Mouse (Mus musculus) embryonic facial prominence, embryonic 10.5 days (tissue): ENCODE results near the gene Drd2. TPM values are rescaled to one million over a fixed set of nuclear protein-coding genes. Genes with fewer than 3 reads are reported as not detected.

ENCODE experiments used
- DNase-seq: peaks from one replicate; pipeline ENCODE4 v3.0.0-alpha.2; 2017; ENCODE audit warnings: low spot score
- H3K27ac ChIP-seq: fragments of 300-500 bp; sonication (generic); replicated peaks from 2 replicates; pipeline ENCODE4 v1.5.1; 2016; ENCODE audit warnings: mild to moderate bottlenecking
- H3K27me3 ChIP-seq: fragments of 300-500 bp; sonication (generic); replicated peaks from 2 replicates; pipeline ENCODE4 v1.6.1; 2016; ENCODE audit warnings: low read depth, mild to moderate bottlenecking; ENCODE audit not compliant: poor library complexity, severe bottlenecking
- H3K36me3 ChIP-seq: fragments of 300-500 bp; sonication (generic); replicated peaks from 2 replicates; pipeline ENCODE4 v1.6.1; 2016; ENCODE audit warnings: mild to moderate bottlenecking, moderate library complexity
- H3K4me1 ChIP-seq: fragments of 300-500 bp; sonication (generic); 2 replicates; pipeline ENCODE4 v1.6.1; 2016
- H3K4me3 ChIP-seq: fragments of 300-500 bp; sonication (generic); 2 replicates; pipeline ENCODE4 v1.5.1; 2016; ENCODE audit warnings: mild to moderate bottlenecking, moderate library complexity
- H3K9me3 ChIP-seq: fragments of 300-500 bp; sonication (generic); 2 replicates; pipeline ENCODE4 v1.6.1; 2016; ENCODE audit warnings: mild to moderate bottlenecking
- WGBS: fragments of 180-500 bp; shearing (Covaris S2); methylation state at CpG from one replicate; pipeline ENCODE4 v1.1.7; 2016; 5-methylcytosine and 5-hydroxymethylcytosine counted together
- polyA plus RNA-seq: library from polyadenylated mRNA; unstranded; fragments of >200 nt; fragmentation: Nextera tagmentation; extraction: Ambion mirVana; gene quantifications from 2 replicates; pipeline ENCODE4 v1.2.1, GENCODE M21; 2016

Drd2 gene
- 0.11 and 0.40 TPM in 2 replicates for polyA plus RNA-seq

DNA sequence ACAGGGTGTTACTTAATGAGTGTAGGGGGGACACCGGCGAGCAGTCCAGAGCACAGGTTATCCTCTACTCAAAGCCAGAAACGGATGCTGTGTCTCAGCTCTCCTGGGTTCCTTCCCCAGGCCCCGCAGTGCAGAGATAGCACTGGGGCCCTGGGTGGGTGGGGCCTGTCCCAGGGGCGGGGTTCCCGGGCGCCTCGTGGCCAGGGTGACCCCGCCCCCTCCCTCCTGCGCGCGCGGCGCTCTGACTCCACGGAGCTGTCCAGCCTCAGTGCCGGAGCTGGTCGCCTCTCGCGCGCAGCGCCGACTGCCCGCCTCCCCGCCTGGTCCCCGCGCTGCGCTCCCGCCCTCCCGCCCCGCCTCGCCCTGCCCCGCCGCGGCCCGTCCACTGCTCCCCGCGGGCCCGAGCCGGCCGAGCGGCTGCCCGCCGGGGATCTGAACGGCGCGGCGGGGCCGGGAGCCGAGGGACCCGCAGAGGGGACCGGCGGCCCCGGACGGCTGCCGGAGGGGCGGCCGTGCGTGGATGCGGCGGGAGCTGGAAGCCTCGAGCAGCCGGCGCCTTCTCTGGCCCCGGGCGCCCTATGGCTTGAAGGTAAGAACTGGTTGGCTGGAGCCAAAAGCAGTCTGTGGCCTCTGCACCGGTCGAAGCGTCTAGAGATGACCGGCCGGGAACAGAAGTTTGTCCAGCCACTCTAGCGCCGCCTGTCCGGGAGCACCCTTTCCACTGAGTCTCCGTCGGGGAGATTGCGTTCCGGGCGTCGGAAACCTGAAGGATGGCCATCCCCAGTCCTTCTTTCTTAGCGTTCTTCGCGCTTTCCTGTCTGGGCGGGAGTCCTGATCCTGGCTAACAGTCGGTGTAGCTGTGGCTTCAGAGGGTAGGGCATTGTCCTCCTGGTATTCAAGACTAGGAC, at the start of gene Drd2:
Gene Drd2, plus strand, starts transcription at position 492 of the 908 bp plus-strand sequence.
- H3K27me3 ChIP-seq, result peaks cover 50% of the 10 kb centered on the region
- no peaks in the 10 kb centered on the region for H3K36me3 ChIP-seq
- peak within 1 kb of the TSS; percentile 54 for H3K4me3 ChIP-seq
- peaks cover 20% of the 10 kb centered on the region for H3K4me1 ChIP-seq
- under 1% methylated on average over 84 of the region's 84 CpGs for WGBS
- DNase-seq, result peak; percentile 83
- H3K9me3 ChIP-seq, result no peaks in the 10 kb centered on the region
- no peak within 1 kb of the TSS for H3K27ac ChIP-seq

- no peak for DNase-seq
- Histone ChIP-seq H3K27ac (no peak overlapping the region), H3K4me3 (no peak overlapping the region), H3K4me1 (no peaks in the 10 kb centered on the region), H3K27me3 (no peaks in the 10 kb centered on the region), H3K36me3 (no peaks in the 10 kb centered on the region), H3K9me3 (no peaks in the 10 kb centered on the region)
- 81% methylated on average over 1 of the region's 1 CpGs for WGBS
Measured at GRCm38 (mm10) chr9:49295101-49295500, 45.3 kb upstream of the Drd2 start.

GRCm38 (mm10) chr9:49307576-49307975, 32.9 kb upstream of the Drd2 start:
- Histone ChIP-seq H3K27me3 (no peaks in the 10 kb centered on the region), H3K4me3 (no peak overlapping the region), H3K4me1 (no peaks in the 10 kb centered on the region), H3K36me3 (no peaks in the 10 kb centered on the region), H3K9me3 (no peaks in the 10 kb centered on the region), H3K27ac (no peak overlapping the region)
- DNase-seq, result no peak
- WGBS, result 87% methylated on average over 3 of the region's 3 CpGs

DNA sequence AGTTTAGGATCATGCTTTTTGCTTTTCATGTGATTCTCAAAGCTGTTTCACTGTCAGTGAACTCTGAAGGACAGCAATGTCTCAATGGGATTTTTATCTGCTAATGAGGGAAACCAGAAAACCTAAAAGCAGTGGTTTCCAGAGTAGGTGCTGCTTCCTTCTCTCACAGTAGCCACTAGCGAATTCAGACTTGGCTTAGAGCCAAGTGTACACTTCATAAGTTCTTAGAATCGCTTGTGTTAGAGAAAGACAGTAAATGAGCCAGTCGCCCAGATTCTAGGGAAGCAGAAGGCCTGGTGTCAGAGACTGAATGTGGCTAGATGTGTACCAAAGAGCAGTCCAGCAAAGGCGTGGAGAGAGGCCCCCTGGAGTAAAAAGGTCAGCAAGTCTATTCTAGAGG, 29.6 kb upstream of the Drd2 start:
- no peak for DNase-seq
- no peaks in the 10 kb centered on the region for H3K9me3 ChIP-seq
- WGBS, result 81% methylated on average over 4 of the region's 4 CpGs
- H3K27me3 ChIP-seq, result no peaks in the 10 kb centered on the region
- no peak overlapping the region for H3K4me3 ChIP-seq
- H3K4me1 ChIP-seq, result no peaks in the 10 kb centered on the region
- no peaks in the 10 kb centered on the region for H3K36me3 ChIP-seq
- no peak overlapping the region for H3K27ac ChIP-seq

DNA sequence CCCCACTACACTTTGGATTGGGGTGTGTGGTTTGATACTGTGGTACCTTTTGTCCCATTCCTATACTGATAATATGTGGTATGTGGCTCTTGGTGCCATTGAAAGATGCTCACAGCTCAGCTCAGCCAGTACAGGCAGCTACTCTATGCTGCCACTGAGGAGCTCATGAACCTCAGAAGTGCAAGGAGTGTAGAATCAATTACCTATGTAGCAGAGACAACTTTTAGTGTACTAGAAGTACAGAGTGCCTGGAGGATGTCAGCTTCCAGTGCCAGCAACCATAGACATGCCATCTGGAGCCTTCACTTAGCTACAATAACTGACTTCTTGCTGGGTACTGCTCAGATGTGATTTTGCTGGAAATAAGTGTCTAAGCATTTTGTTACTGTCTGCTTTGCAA, 21.8 kb upstream of the Drd2 start:
- Histone ChIP-seq H3K4me3 (no peak overlapping the region), H3K36me3 (no peaks in the 10 kb centered on the region), H3K9me3 (no peaks in the 10 kb centered on the region)

GRCm38 (mm10) chr9:49341044-49341365, 578 bp downstream of the Drd2 start:
- H3K9me3 ChIP-seq, result no peaks in the 10 kb centered on the region
- H3K4me3 ChIP-seq, result peak overlapping the region; percentile 54
- DNase-seq, result peak; percentile 73
- peaks cover 20% of the 10 kb centered on the region for H3K4me1 ChIP-seq
- H3K36me3 ChIP-seq, result no peaks in the 10 kb centered on the region
- no peak overlapping the region for H3K27ac ChIP-seq
- H3K27me3 ChIP-seq, result peaks cover 50% of the 10 kb centered on the region
- 1% methylated on average over 10 of the region's 10 CpGs for WGBS

More for the DNA sequence above, 21.8 kb upstream of the Drd2 start:
- no peak for DNase-seq
- H3K27ac ChIP-seq, result no peak overlapping the region
- no peaks in the 10 kb centered on the region for H3K4me1 ChIP-seq
- no peaks in the 10 kb centered on the region for H3K27me3 ChIP-seq

DNA sequence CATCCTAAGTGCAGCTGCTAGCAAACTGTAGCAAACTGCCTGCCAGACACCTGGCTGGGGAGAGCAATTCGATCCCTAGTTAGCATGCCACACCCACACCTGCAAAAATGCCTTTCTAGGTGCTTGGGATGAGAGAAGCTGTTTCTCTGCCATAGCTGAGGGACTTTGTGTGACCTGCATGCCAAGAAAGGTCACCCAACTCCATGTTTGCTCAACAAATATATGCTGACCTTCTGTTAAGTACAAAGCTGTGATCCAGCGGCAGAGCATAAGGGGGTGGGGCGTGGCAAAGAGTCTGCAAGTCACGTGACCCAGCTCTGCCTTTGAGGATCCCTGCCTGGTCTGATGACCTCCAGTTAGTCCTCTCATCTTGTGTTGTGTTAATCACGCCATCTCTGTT, 25.3 kb downstream of the Drd2 start:
- Histone ChIP-seq H3K36me3 (no peaks in the 10 kb centered on the region), H3K9me3 (no peaks in the 10 kb centered on the region), H3K4me3 (no peak overlapping the region), H3K4me1 (peaks cover 5% of the 10 kb centered on the region; the same call in 1 of the 2 replicates), H3K27ac (no peak overlapping the region), H3K27me3 (no peaks in the 10 kb centered on the region)
- 19% methylated on average over 5 of the region's 5 CpGs for WGBS
- DNase-seq, result peak; percentile 35

- Histone ChIP-seq H3K27me3 (no peaks in the 10 kb centered on the region), H3K27ac (no peak overlapping the region)
- 89% methylated on average over 2 of the region's 2 CpGs for WGBS
Measured at GRCm38 (mm10) chr9:49373946-49374345, 33.5 kb downstream of the Drd2 start.

GRCm38 (mm10) chr9:49379962-49380361, 39.5 kb downstream of the Drd2 start:
- Histone ChIP-seq H3K4me3 (no peak overlapping the region), H3K9me3 (no peaks in the 10 kb centered on the region), H3K27ac (no peak overlapping the region), H3K27me3 (no peaks in the 10 kb centered on the region), H3K36me3 (no peaks in the 10 kb centered on the region), H3K4me1 (no peaks in the 10 kb centered on the region)
- DNase-seq, result no peak
- WGBS, result 92% methylated on average over 4 of the region's 4 CpGs

More at GRCm38 (mm10) chr9:49373946-49374345, 33.5 kb downstream of the Drd2 start:
- H3K36me3 ChIP-seq, result no peaks in the 10 kb centered on the region
- no peak overlapping the region for H3K4me3 ChIP-seq
- DNase-seq, result no peak
- no peaks in the 10 kb centered on the region for H3K9me3 ChIP-seq
- no peaks in the 10 kb centered on the region for H3K4me1 ChIP-seq

DNA sequence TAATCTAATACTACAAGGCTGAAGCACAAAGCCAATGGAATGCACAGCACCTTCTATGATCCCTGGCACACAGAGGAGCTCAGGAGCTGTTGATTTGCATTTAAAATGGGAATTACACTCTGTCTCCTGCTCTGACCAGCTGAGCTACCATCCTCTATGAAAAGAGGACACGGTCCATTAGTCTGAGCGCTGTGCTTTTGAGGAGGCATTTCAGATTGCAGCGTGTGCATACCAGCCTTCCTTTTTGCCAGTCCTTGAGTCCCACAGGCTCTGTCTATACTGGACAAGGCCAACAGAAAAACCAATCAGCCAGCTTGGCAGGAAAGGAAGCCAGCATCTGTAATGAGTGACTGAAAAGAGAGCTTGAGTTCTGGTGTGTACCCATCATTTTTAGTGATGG, 43.6 kb downstream of the Drd2 start:
- Histone ChIP-seq H3K4me3 (no peak overlapping the region), H3K9me3 (no peaks in the 10 kb centered on the region), H3K27me3 (no peaks in the 10 kb centered on the region), H3K36me3 (no peaks in the 10 kb centered on the region), H3K27ac (no peak overlapping the region), H3K4me1 (peaks cover 10% of the 10 kb centered on the region)
- DNase-seq, result no peak
- WGBS, result 69% methylated on average over 3 of the region's 3 CpGs

DNA sequence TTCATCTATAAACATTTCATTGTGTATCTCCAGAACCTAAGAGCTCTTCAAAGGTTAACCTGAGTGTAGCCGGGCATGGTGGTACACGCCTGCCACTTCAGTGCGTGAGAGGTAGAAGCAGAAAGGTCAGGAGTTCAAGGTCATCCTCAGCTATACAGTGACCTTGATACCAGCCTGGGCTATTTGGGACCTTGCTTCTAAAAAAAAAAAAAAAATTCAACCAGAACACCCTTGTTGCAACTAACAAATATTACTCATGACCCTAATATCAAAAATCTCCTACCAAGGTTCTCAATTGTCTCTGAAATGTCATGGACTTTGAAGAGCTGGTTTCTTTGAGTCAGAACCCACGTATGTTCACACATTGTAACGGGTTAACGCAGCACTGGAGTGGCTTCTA, 44.4 kb downstream of the Drd2 start:
- Histone ChIP-seq H3K36me3 (no peaks in the 10 kb centered on the region), H3K27me3 (no peaks in the 10 kb centered on the region), H3K4me3 (no peak overlapping the region), H3K4me1 (peaks cover 10% of the 10 kb centered on the region), H3K27ac (no peak overlapping the region), H3K9me3 (no peaks in the 10 kb centered on the region)
- WGBS, result 86% methylated on average over 6 of the region's 6 CpGs
- DNase-seq, result no peak

GRCm38 (mm10) chr9:49385301-49385700, 44.9 kb downstream of the Drd2 start:
- H3K27me3 ChIP-seq, result no peaks in the 10 kb centered on the region
- WGBS, result 53% methylated on average over 7 of the region's 7 CpGs

DNA sequence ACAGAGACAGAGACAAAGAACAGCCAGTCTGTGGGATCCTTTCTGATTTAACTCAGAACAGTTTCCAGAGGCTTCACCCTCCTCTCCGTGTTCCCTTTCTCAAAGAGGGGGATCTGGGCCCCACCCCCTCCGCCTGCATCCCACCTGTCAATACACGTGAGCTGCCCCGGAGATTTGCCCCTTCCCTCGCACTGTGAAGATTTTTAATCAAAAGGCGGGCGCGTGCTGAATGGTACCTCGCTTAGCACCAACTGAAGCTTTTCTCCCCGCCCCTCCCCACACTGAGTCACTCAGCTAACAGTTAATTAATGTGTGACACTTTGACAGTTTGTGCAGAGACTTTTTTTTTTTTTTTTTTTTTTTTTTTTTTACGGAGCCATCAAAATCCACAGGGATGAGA, 45.7 kb downstream of the Drd2 start:
- no peaks in the 10 kb centered on the region for H3K36me3 ChIP-seq
- H3K27ac ChIP-seq, result no peak overlapping the region
- WGBS, result 45% methylated on average over 11 of the region's 11 CpGs
- peaks cover 10% of the 10 kb centered on the region for H3K4me1 ChIP-seq
- H3K9me3 ChIP-seq, result no peaks in the 10 kb centered on the region
- H3K4me3 ChIP-seq, result no peak overlapping the region
- no peaks in the 10 kb centered on the region for H3K27me3 ChIP-seq
- DNase-seq, result no peak

More at GRCm38 (mm10) chr9:49385301-49385700, 44.9 kb downstream of the Drd2 start:
- H3K36me3 ChIP-seq, result no peaks in the 10 kb centered on the region
- H3K9me3 ChIP-seq, result no peaks in the 10 kb centered on the region
- no peak overlapping the region for H3K4me3 ChIP-seq
- no peak overlapping the region for H3K27ac ChIP-seq
- peaks cover 10% of the 10 kb centered on the region for H3K4me1 ChIP-seq
- DNase-seq, result no peak
